Mouse (Mus musculus): Measurements from ENCODE around the gene Gm4791. TPM values are rescaled to one million over a fixed set of nuclear protein-coding genes. Genes with fewer than 3 reads are reported as not detected.

The Gm4791 gene
- 0.21 TPM in 1 of 2 replicates, not detected in the other for polyA plus RNA-seq (2016; fragmentation: Nextera tagmentation; extraction: Ambion mirVana)

GRCm38 (mm10) chr9:46998338-46998791 lies at the start of gene Gm4791:
Gene Gm4791, plus strand, starts transcription at chr9:46998741.
- no peaks in the 10 kb centered on the region for H3K9me3 ChIP-seq
- 46% methylated on average over 5 of the region's 5 CpGs for WGBS

GRCm38 (mm10) chr9:46956286-46956685 lies 42.3 kb upstream of the Gm4791 start:
- Histone ChIP-seq H3K27ac (peak overlapping the region; percentile 77), H3K9me3 (no peaks in the 10 kb centered on the region), H3K4me3 (no peak overlapping the region), H3K27me3 (ENCODE audit: insufficient read depth, poor library complexity, severe bottlenecking) (no peaks in the 10 kb centered on the region), H3K36me3 (no peaks in the 10 kb centered on the region), H3K4me1 (replicated peaks) (peaks cover 38% of the 10 kb centered on the region)
- peak; percentile 21 for DNase-seq (ENCODE audit: low spot score)
- WGBS = 61% methylated on average over 6 of the region's 6 CpGs

More at GRCm38 (mm10) chr9:46998338-46998791, at the start of gene Gm4791:
- H3K4me3 ChIP-seq = no peak within 1 kb of the TSS
- no peaks in the 10 kb centered on the region for H3K27me3 ChIP-seq (ENCODE audit: insufficient read depth, poor library complexity, severe bottlenecking)
- H3K36me3 ChIP-seq = no peaks in the 10 kb centered on the region
- peak within 1 kb of the TSS; percentile 23; the same call in 1 of the 2 replicates for H3K27ac ChIP-seq
- peaks cover 8% of the 10 kb centered on the region; the same call in 1 of the 2 replicates for H3K4me1 ChIP-seq (replicated peaks)
- peak; percentile 51 for DNase-seq (ENCODE audit: low spot score)

- H3K4me3 ChIP-seq = no peak overlapping the region
- 83% methylated on average over 8 of the region's 8 CpGs for WGBS
- H3K9me3 ChIP-seq = no peaks in the 10 kb centered on the region
- H3K36me3 ChIP-seq = no peaks in the 10 kb centered on the region
- peaks cover 32% of the 10 kb centered on the region for H3K4me1 ChIP-seq (replicated peaks)
- no peaks in the 10 kb centered on the region for H3K27me3 ChIP-seq (ENCODE audit: insufficient read depth, poor library complexity, severe bottlenecking)
- peak overlapping the region; percentile 45; the same call in 1 of the 2 replicates for H3K27ac ChIP-seq
- no peak for DNase-seq (ENCODE audit: low spot score)
Observed at GRCm38 (mm10) chr9:46957420-46957950, 41.1 kb upstream of the Gm4791 start.

DNA sequence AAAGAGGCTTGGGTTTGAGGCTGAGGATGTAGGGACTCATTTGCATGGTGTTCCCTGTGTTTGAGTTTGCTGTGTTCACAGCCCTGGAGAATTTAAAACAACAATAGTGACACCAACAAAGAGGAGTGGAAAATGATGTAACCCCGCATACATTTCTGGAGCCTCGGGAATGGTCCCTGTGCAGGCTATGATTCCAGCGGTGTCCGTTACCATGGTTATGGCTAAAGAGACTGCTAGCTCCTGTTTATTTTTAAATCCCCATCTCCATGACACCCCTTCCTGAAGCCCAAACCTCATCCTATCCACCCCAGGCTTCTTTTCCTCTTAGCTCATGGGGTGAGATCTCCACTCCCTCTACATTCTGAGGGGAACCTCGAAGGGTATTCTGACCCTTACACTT lies 32.5 kb upstream of the Gm4791 start:
- H3K4me3 ChIP-seq = no peak overlapping the region
- no peaks in the 10 kb centered on the region for H3K9me3 ChIP-seq
- WGBS = 72% methylated on average over 5 of the region's 5 CpGs
- peaks cover 28% of the 10 kb centered on the region for H3K4me1 ChIP-seq (replicated peaks)
- H3K27ac ChIP-seq = 0 out of 2 replicates have a peak overlapping the region, but pooled peaks have one; percentile 36
- DNase-seq (ENCODE audit: low spot score) = no peak
- peaks cover 3% of the 10 kb centered on the region; the same call in 1 of the 2 replicates for H3K27me3 ChIP-seq (ENCODE audit: insufficient read depth, poor library complexity, severe bottlenecking)
- no peaks in the 10 kb centered on the region for H3K36me3 ChIP-seq

DNA sequence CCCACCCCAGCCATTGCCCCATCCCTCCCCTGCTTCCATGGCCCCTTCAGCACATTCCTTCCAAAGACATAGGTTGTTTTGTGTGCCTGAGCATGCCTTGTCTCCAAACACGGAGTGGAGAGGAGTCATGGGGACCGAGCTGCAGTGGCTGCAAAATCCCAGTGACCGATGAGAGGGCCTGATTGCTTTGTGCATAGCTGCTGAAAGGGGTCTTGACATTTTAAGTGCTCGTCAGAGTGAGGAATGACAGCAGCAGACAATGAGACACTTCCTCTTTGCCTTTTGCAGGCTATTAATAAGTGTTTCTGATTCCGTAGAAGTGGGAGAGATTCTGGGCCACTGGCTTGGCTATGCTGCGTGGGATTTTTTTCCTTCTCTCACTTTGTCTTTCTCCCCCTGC lies 29.6 kb upstream of the Gm4791 start:
- Histone ChIP-seq H3K27ac (peak overlapping the region; percentile 24; the same call in 1 of the 2 replicates), H3K9me3 (no peaks in the 10 kb centered on the region)
- DNase-seq (ENCODE audit: low spot score) = no peak

DNA sequence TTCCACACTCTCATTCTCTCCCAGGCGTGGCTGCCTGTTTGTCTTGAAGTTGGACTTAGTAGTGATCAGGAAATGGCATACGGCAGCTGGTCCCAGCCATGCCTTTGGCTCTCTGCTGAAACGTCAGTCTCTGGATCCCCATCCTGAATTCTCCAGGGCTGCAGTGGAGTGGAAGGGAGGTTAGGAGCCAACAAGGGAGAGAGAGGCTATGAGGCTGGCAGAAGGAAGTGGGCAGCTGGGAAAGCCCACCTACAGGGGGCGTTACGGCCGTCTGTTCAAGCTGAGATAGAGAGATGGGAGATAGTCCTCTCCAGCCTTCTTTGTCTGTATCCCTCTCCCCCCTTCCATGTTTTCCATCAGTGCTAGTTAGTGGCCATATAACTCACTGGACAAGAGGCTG lies 29.1 kb upstream of the Gm4791 start:
- WGBS = 67% methylated on average over 6 of the region's 6 CpGs
- peaks cover 28% of the 10 kb centered on the region for H3K4me1 ChIP-seq (replicated peaks)
- H3K27me3 ChIP-seq (ENCODE audit: insufficient read depth, poor library complexity, severe bottlenecking) = peaks cover 3% of the 10 kb centered on the region; the same call in 1 of the 2 replicates
- no peak for DNase-seq (ENCODE audit: low spot score)
- H3K9me3 ChIP-seq = no peaks in the 10 kb centered on the region
- no peak overlapping the region for H3K27ac ChIP-seq
- H3K36me3 ChIP-seq = no peaks in the 10 kb centered on the region
- no peak overlapping the region for H3K4me3 ChIP-seq

More for the DNA sequence above, 29.6 kb upstream of the Gm4791 start:
- peaks cover 3% of the 10 kb centered on the region; the same call in 1 of the 2 replicates for H3K27me3 ChIP-seq (ENCODE audit: insufficient read depth, poor library complexity, severe bottlenecking)
- no peaks in the 10 kb centered on the region for H3K36me3 ChIP-seq
- H3K4me3 ChIP-seq = no peak overlapping the region
- peaks cover 28% of the 10 kb centered on the region for H3K4me1 ChIP-seq (replicated peaks)
- 36% methylated on average over 6 of the region's 6 CpGs for WGBS

DNA sequence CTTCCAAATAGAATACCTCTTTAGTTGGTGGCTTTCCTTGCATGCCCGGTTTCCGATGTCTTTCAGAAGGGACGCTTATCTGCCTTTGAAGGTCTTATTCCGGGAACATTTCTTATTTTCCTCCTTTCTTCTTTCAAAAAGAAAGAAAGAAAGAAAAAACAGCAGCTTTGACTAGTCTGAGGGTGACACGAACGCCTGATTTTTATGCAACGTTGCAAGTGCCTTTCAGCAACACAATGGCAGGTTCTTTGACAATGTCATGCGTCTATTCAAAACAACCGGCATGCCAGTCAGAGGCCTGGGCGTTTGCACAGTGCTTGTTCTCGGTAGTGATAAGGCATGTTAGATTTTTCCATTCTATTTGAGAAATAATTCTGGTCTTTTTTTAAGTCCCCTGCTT lies 19.7 kb upstream of the Gm4791 start:
- Histone ChIP-seq H3K9me3 (no peaks in the 10 kb centered on the region), H3K27me3 (ENCODE audit: insufficient read depth, poor library complexity, severe bottlenecking) (0 out of 2 replicates have a peak, but pooled peaks cover 11% of the 10 kb centered on the region), H3K36me3 (no peaks in the 10 kb centered on the region), H3K27ac (no peak overlapping the region), H3K4me3 (no peak overlapping the region), H3K4me1 (replicated peaks) (peaks cover 20% of the 10 kb centered on the region)
- 40% methylated on average over 11 of the region's 11 CpGs for WGBS
- no peak for DNase-seq (ENCODE audit: low spot score)

- H3K27me3 ChIP-seq (ENCODE audit: insufficient read depth, poor library complexity, severe bottlenecking) = 0 out of 2 replicates have a peak, but pooled peaks cover 11% of the 10 kb centered on the region
- no peak overlapping the region for H3K4me3 ChIP-seq
- no peak for DNase-seq (ENCODE audit: low spot score)
- WGBS = 41% methylated on average over 2 of the region's 2 CpGs
- peaks cover 20% of the 10 kb centered on the region for H3K4me1 ChIP-seq (replicated peaks)
- H3K9me3 ChIP-seq = no peaks in the 10 kb centered on the region
- no peaks in the 10 kb centered on the region for H3K36me3 ChIP-seq
- no peak overlapping the region for H3K27ac ChIP-seq
Observed at GRCm38 (mm10) chr9:46980111-46980510, 18.4 kb upstream of the Gm4791 start.

DNA sequence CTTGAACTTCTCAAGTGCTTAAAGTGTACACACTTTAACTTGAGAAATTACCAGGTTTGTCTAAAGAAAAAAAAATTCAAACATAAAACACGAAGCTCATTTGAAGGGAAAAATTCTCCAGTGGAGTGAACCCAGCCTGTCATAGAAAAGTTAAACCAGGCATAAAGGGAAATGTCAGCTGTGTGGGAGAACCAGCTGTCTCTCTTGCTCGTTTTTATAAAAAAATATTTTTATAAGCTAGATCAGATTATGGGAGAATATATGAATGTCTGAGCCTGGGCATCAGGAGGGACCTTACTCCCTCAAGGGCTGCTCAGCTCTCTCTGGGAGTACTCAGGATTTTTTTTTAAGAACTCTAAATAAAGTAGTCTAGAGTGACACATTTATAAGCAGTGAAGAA lies 15.1 kb upstream of the Gm4791 start:
- H3K27ac ChIP-seq = no peak overlapping the region
- H3K9me3 ChIP-seq = no peaks in the 10 kb centered on the region
- no peak overlapping the region for H3K4me3 ChIP-seq
- DNase-seq (ENCODE audit: low spot score) = no peak
- H3K27me3 ChIP-seq (ENCODE audit: insufficient read depth, poor library complexity, severe bottlenecking) = no peaks in the 10 kb centered on the region
- 75% methylated on average over 2 of the region's 2 CpGs for WGBS
- H3K36me3 ChIP-seq = no peaks in the 10 kb centered on the region
- H3K4me1 ChIP-seq (replicated peaks) = peaks cover 11% of the 10 kb centered on the region

- no peaks in the 10 kb centered on the region for H3K9me3 ChIP-seq
- H3K4me3 ChIP-seq = no peak overlapping the region
- no peaks in the 10 kb centered on the region for H3K4me1 ChIP-seq (replicated peaks)
- no peaks in the 10 kb centered on the region for H3K27me3 ChIP-seq (ENCODE audit: insufficient read depth, poor library complexity, severe bottlenecking)
- no peaks in the 10 kb centered on the region for H3K36me3 ChIP-seq
- WGBS = 88% methylated on average over 6 of the region's 6 CpGs
- DNase-seq (ENCODE audit: low spot score) = no peak
- H3K27ac ChIP-seq = no peak overlapping the region
Observed at GRCm38 (mm10) chr9:47041569-47041968, 43.0 kb downstream of the Gm4791 start.
